Mouse (Mus musculus) hematopoietic stem cell, adult 5-6 weeks (primary cell): ENCODE data around the gene Arid1b. TPM values are rescaled to one million over a fixed set of nuclear protein-coding genes. Genes with fewer than 3 reads are reported as not detected.

Experiments
- ATAC-seq, 2 experiments: fragments of 125-278 bp in 1 of 2; replicated peaks in 1 of 2; 2 replicates each; pipeline ENCODE4 v1.8.0; 2016 to 2017; ENCODE audit warnings: inconsistent platforms in 2 of 2, mild to moderate bottlenecking in 2 of 2, moderate number of reproducible peaks in 2 of 2, low read depth in 1 of 2, moderate TSS enrichment in 1 of 2; ENCODE audit not compliant: low FRiP score in 2 of 2, poor library complexity in 2 of 2, severe bottlenecking in 2 of 2, insufficient read depth in 1 of 2, low TSS enrichment in 1 of 2
- total RNA-seq: library from RNA; stranded (forward); fragments of 172-1452, 232-1000 nt; gene quantifications from 2 replicates; pipeline ENCODE4 v1.2.3, GENCODE M21; 2017

Arid1b gene
- total RNA-seq, 1 experiment from 2014 or later = 41.0 TPM

- ATAC-seq = no peak
Observed at GRCm38 (mm10) chr17:5297491-5297890, 303.4 kb downstream of the Arid1b start.

GRCm38 (mm10) chr17:5297984-5298383 lies 303.9 kb downstream of the Arid1b start:
- no peak for ATAC-seq

GRCm38 (mm10) chr17:5298891-5299559 lies 304.9 kb downstream of the Arid1b start:
- ATAC-seq = no peak

GRCm38 (mm10) chr17:5302971-5303746 lies 309.0 kb downstream of the Arid1b start:
- ATAC-seq = peak; percentile 68 to 70

GRCm38 (mm10) chr17:5305783-5306477 lies 311.8 kb downstream of the Arid1b start:
- ATAC-seq = no peak

- ATAC-seq = peak; percentile 66 to 69
Observed at GRCm38 (mm10) chr17:5309930-5310329, 315.8 kb downstream of the Arid1b start.

- ATAC-seq = no peak
Observed at GRCm38 (mm10) chr17:5310425-5310888, 316.3 kb downstream of the Arid1b start.

GRCm38 (mm10) chr17:5311062-5311461 lies 316.9 kb downstream of the Arid1b start:
- peak; percentile 62 to 74; a peak in 3 of 4 replicates for ATAC-seq

- no peak for ATAC-seq
Observed at GRCm38 (mm10) chr17:5312307-5312706, 318.2 kb downstream of the Arid1b start.

- no peak for ATAC-seq
Observed at GRCm38 (mm10) chr17:5314735-5315134, 320.6 kb downstream of the Arid1b start.

GRCm38 (mm10) chr17:5316489-5316888 lies 322.4 kb downstream of the Arid1b start:
- ATAC-seq = peak; percentile 65 to 80

- peak in 1 of 2 experiments; percentile 31; a peak in 1 of 4 replicates for ATAC-seq
Observed at GRCm38 (mm10) chr17:5321589-5322225, 327.6 kb downstream of the Arid1b start.

GRCm38 (mm10) chr17:5322594-5322993 lies 328.5 kb downstream of the Arid1b start:
- no peak for ATAC-seq

GRCm38 (mm10) chr17:5323746-5324145 lies 329.6 kb downstream of the Arid1b start:
- no peak for ATAC-seq

- no peak for ATAC-seq
Observed at GRCm38 (mm10) chr17:5324236-5324876, 330.2 kb downstream of the Arid1b start.

GRCm38 (mm10) chr17:5326689-5327088 lies 332.6 kb downstream of the Arid1b start:
- no peak for ATAC-seq
